Mouse (Mus musculus): ENCODE measurements around the gene Cpeb1.

Cpeb1 gene

GRCm38 (mm10) chr7:81371811-81372210 is 83.5 kb downstream of the Cpeb1 start:
- DNase-seq (ENCODE audit: low spot score): no peak

GRCm38 (mm10) chr7:81369724-81370123 is 85.5 kb downstream of the Cpeb1 start:
- DNase-seq (ENCODE audit: low spot score): peak; percentile 52

GRCm38 (mm10) chr7:81367946-81368345 is 87.3 kb downstream of the Cpeb1 start:
- no peak for DNase-seq (ENCODE audit: low spot score)

- DNase-seq (ENCODE audit: low spot score): no peak
Observed at GRCm38 (mm10) chr7:81356975-81357374, 98.3 kb downstream of the Cpeb1 start.

GRCm38 (mm10) chr7:81356360-81356759 is 98.9 kb downstream of the Cpeb1 start:
- no peak for DNase-seq (ENCODE audit: low spot score)

- DNase-seq (ENCODE audit: low spot score): no peak
Observed at GRCm38 (mm10) chr7:81355746-81356145, 99.5 kb downstream of the Cpeb1 start.

- no peak for DNase-seq (ENCODE audit: low spot score)
Observed at GRCm38 (mm10) chr7:81351826-81352225, 103.4 kb downstream of the Cpeb1 start.

GRCm38 (mm10) chr7:81348206-81348605 is 107.1 kb downstream of the Cpeb1 start:
- no peak for DNase-seq (ENCODE audit: low spot score)

- no peak for DNase-seq (ENCODE audit: low spot score)
Observed at GRCm38 (mm10) chr7:81345447-81346170, 109.7 kb downstream of the Cpeb1 start.

- peak; percentile 94 for DNase-seq (ENCODE audit: low spot score)
Observed at GRCm38 (mm10) chr7:81344544-81345446, 110.5 kb downstream of the Cpeb1 start, which contains the start of gene Rps17. TSS of gene Rps17 (minus strand) at chr7:81345254.

GRCm38 (mm10) chr7:81343831-81344230 is 111.4 kb downstream of the Cpeb1 start:
- DNase-seq (ENCODE audit: low spot score): no peak

- DNase-seq (ENCODE audit: low spot score): no peak
Observed at GRCm38 (mm10) chr7:81343316-81343715, 111.9 kb downstream of the Cpeb1 start.

- no peak for DNase-seq (ENCODE audit: low spot score)
Observed at GRCm38 (mm10) chr7:81342356-81343094, 112.7 kb downstream of the Cpeb1 start.

- no peak for DNase-seq (ENCODE audit: low spot score)
Observed at GRCm38 (mm10) chr7:81341563-81341962, 113.7 kb downstream of the Cpeb1 start.

GRCm38 (mm10) chr7:81339783-81340182 is 115.5 kb downstream of the Cpeb1 start:
- DNase-seq (ENCODE audit: low spot score): no peak

GRCm38 (mm10) chr7:81338522-81338873 is 116.8 kb downstream of the Cpeb1 start:
- DNase-seq (ENCODE audit: low spot score): no peak

GRCm38 (mm10) chr7:81337785-81338521 is 117.3 kb downstream of the Cpeb1 start:
- no peak for DNase-seq (ENCODE audit: low spot score)

GRCm38 (mm10) chr7:81336432-81336786 is 118.9 kb downstream of the Cpeb1 start:
- DNase-seq (ENCODE audit: low spot score): no peak

- no peak for DNase-seq (ENCODE audit: low spot score)
Observed at GRCm38 (mm10) chr7:81335705-81336431, 119.4 kb downstream of the Cpeb1 start.

GRCm38 (mm10) chr7:81331851-81332250 is 123.4 kb downstream of the Cpeb1 start:
- no peak for DNase-seq (ENCODE audit: low spot score)

GRCm38 (mm10) chr7:81330767-81331166 is 124.5 kb downstream of the Cpeb1 start:
- no peak for DNase-seq (ENCODE audit: low spot score)
